Mouse (Mus musculus) CH12.LX (cell line): Measurements from ENCODE around the gene Trim46.

Experiments
- EP300 ChIP-seq: IDR thresholded peaks from 2 replicates; pipeline ENCODE4 v1.6.1; 2011; ENCODE audit warnings: low read length, improper control_type of control experiment
- GABPA ChIP-seq: IDR thresholded peaks from 2 replicates; pipeline ENCODE4 v1.6.1; 2012; ENCODE audit warnings: low read depth, low read length, improper control_type of control experiment, inconsistent platforms; ENCODE audit not compliant: insufficient replicate concordance
- MAFK ChIP-seq: IDR thresholded peaks from 2 replicates; pipeline ENCODE4 v1.6.1; 2011; ENCODE audit warnings: low read length, improper control_type of control experiment; ENCODE audit not compliant: insufficient replicate concordance
- MEF2A ChIP-seq: IDR thresholded peaks from 2 replicates; pipeline ENCODE4 v1.6.1; 2014; ENCODE audit warnings: low read depth, mild to moderate bottlenecking, inconsistent platforms, low read length, improper control_type of control experiment, borderline replicate concordance
- MYC ChIP-seq: IDR thresholded peaks from 2 replicates; pipeline ENCODE4 v1.6.1; 2011; ENCODE audit warnings: low read depth, mild to moderate bottlenecking, improper control_type of control experiment, low read length
- POLR2A ChIP-seq: IDR thresholded peaks from 2 replicates; pipeline ENCODE4 v1.6.1; 2011; ENCODE audit warnings: low read depth, mild to moderate bottlenecking, improper control_type of control experiment, low read length
- RCOR1 ChIP-seq: conservative IDR thresholded peaks from 2 replicates; pipeline ENCODE4 v1.6.1; 2012; ENCODE audit warnings: low read depth, mild to moderate bottlenecking, inconsistent platforms, low read length, improper control_type of control experiment
- TBP ChIP-seq: conservative IDR thresholded peaks from 2 replicates; pipeline ENCODE4 v1.6.1; 2011; ENCODE audit warnings: low read depth, low read length, improper control_type of control experiment
- USF2 ChIP-seq: conservative IDR thresholded peaks from 2 replicates; pipeline ENCODE4 v1.6.1; 2011; ENCODE audit warnings: low read depth, low read length, improper control_type of control experiment
- ZC3H11A ChIP-seq: IDR thresholded peaks from 2 replicates; pipeline ENCODE4 v1.6.1; 2012; ENCODE audit warnings: low read depth, mild to moderate bottlenecking, inconsistent platforms, low read length, improper control_type of control experiment

DNA sequence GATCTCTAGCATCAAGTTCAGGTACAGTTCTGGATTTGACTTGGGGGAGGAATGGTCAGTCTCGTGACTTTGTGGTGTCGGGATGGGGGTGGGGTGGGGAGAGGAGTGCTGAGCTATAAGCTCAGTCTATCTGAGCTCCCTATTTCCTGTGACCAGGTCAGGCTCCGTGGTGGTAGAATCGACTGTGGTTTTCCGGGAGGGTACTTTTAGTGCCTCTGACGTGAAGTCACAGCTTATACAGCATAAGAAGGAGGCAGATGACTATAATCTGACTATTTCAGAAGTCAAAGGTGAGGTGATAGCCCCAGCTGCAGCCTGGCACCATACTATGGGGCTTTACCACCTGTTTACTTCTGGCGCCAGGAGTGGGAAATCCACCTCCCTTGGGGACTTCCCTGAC is 14.8 kb downstream of the Trim46 start:
- no peak for TF ChIP-seq RCOR1
- no peak; the same call in 1 of the 2 replicates for TF ChIP-seq EP300
- TF ChIP-seq MYC = no peak
- no peak for TF ChIP-seq GABPA
- TF ChIP-seq TBP = no peak
- no peak for TF ChIP-seq MAFK
- TF ChIP-seq POLR2A = no peak
- no peak for TF ChIP-seq MEF2A
- TF ChIP-seq USF2 = no peak
- no peak for TF ChIP-seq ZC3H11A
